Mouse (Mus musculus) neural tube, embryonic 15.5 days (tissue): ENCODE measurements at regions not wholly inside any gene's neighbourhood (a gene's known extent, or its start where the extent isn't known, plus 50 kb on each side); places are given as distances from the start of the nearest gene placed in this dataset.

ENCODE experiments used
- ATAC-seq: fragments of 200-750 bp; cut with Nextera tagmentation; 2 replicates; pipeline ENCODE4 v1.8.0; 2017; ENCODE audit warnings: mild to moderate bottlenecking, moderate TSS enrichment, moderate library complexity; ENCODE audit not compliant: low FRiP score
- H3K27ac ChIP-seq: fragments of 300-500 bp; sonication (generic); replicated peaks from 2 replicates; pipeline ENCODE4 v1.5.1; 2015; ENCODE audit warnings: mild to moderate bottlenecking, inconsistent platforms
- H3K27me3 ChIP-seq: fragments of 300-500 bp; sonication (generic); replicated peaks from 2 replicates; pipeline ENCODE4 v1.6.1; 2015; ENCODE audit warnings: inconsistent platforms
- H3K36me3 ChIP-seq: fragments of 300-500 bp; sonication (generic); 2 replicates; pipeline ENCODE4 v1.6.1; 2015; ENCODE audit warnings: inconsistent platforms
- H3K4me1 ChIP-seq: fragments of 300-500 bp; sonication (generic); 2 replicates; pipeline ENCODE4 v1.6.1; 2015; ENCODE audit warnings: inconsistent platforms
- H3K4me2 ChIP-seq: fragments of 300-500 bp; sonication (generic); 2 replicates; pipeline ENCODE4 v1.6.1; 2015; ENCODE audit warnings: inconsistent platforms, mild to moderate bottlenecking, moderate library complexity
- H3K4me3 ChIP-seq: fragments of 300-500 bp; sonication (generic); replicated peaks from 2 replicates; pipeline ENCODE4 v1.5.1; 2015; ENCODE audit warnings: mild to moderate bottlenecking, inconsistent platforms
- H3K9ac ChIP-seq: fragments of 300-500 bp; sonication (generic); replicated peaks from 2 replicates; pipeline ENCODE4 v1.6.1; 2015; ENCODE audit warnings: mild to moderate bottlenecking, inconsistent platforms
- H3K9me3 ChIP-seq: fragments of 300-500 bp; sonication (generic); replicated peaks from 2 replicates; pipeline ENCODE4 v1.6.1; 2016; ENCODE audit warnings: inconsistent platforms
- WGBS: fragments of 180-500 bp; shearing (Covaris S2); methylation state at CpG from one replicate; pipeline ENCODE4 v1.1.7; 2015; ENCODE audit warnings: mixed read lengths; 5-methylcytosine and 5-hydroxymethylcytosine counted together

DNA sequence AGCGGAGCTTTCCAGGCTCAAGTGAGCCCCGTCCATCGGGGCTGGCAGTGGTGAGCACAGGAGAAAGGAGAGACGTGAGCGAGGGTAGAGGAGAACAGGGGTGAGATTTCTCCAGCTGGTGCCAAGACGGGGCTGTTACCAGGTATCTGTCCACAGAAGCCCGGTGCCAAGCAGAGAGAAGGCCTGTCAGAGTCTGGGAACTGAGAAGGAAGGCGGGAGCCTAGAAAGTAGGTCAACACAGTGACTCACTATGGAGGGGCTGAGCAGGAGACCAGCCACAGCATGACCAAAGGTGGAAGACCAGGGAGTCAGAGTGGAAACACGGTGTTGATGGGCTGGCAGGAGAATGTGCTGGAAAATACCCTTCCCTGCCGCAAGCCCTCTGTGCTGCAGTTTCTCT lies 245.0 kb downstream of the Tgfb2 start:
- Histone ChIP-seq H3K4me1 (no peaks in the 10 kb centered on the region), H3K36me3 (no peaks in the 10 kb centered on the region), H3K4me2 (no peak overlapping the region), H3K27ac (no peak overlapping the region), H3K9ac (no peak overlapping the region), H3K9me3 (no peaks in the 10 kb centered on the region), H3K27me3 (no peaks in the 10 kb centered on the region), H3K4me3 (no peak overlapping the region)
- 89% methylated on average over 10 of the region's 10 CpGs for WGBS
- ATAC-seq = no peak

DNA sequence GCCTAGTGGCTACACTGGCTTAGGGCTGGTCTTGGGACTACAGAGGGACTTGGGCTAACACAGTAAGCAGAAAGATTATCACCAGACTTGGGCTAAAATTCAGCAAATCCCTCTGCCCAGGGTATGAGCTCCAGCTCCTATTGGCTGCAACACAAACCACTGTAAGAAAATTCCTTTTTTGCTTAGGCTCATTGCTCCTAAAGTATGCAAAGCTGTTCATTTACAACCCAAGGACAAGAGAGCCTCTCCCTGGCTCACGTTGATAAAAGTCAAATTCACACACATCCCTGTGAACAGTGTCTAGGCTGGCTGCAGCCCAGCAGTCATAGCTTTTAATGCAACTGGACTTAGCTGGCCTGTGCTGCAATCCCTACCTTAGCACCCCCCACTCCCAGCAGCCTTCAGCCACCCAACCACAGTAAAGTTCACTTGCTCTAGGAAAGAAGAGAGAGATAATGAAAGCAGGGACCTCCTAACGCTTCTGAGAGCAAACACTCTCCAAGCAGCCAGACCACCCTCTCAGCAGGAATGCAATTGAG lies 247.6 kb downstream of the Tgfb2 start:
- no peak overlapping the region for H3K9ac ChIP-seq
- H3K9me3 ChIP-seq = no peaks in the 10 kb centered on the region
- H3K4me1 ChIP-seq = no peaks in the 10 kb centered on the region
- no peak for ATAC-seq
- no peaks in the 10 kb centered on the region for H3K36me3 ChIP-seq
- H3K27ac ChIP-seq = no peak overlapping the region
- no peak overlapping the region for H3K4me3 ChIP-seq
- H3K27me3 ChIP-seq = no peaks in the 10 kb centered on the region
- WGBS = 25% methylated on average over 2 of the region's 2 CpGs
- H3K4me2 ChIP-seq = no peak overlapping the region

DNA sequence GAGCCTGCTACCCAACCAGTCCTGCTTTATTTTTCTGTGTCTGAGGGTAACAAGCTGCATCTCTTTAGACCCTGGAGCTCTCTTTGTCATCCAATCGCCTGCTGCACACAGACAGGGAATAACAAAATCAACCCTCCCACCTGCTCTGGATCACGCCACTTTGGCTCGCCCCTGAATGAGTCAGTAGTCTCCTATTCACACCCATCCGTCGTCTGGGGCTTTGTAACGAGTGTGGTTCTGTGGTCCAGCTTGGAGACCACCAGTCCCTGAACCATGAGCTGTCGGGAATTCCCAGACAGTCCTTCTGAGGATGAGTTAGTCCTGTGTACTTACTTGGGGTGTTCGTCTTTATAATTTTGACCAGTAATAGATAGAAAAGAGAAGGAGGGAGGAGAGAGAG lies 248.7 kb downstream of the Tgfb2 start:
- Histone ChIP-seq H3K27me3 (no peaks in the 10 kb centered on the region), H3K27ac (no peak overlapping the region)
- 82% methylated on average over 8 of the region's 8 CpGs for WGBS

DNA sequence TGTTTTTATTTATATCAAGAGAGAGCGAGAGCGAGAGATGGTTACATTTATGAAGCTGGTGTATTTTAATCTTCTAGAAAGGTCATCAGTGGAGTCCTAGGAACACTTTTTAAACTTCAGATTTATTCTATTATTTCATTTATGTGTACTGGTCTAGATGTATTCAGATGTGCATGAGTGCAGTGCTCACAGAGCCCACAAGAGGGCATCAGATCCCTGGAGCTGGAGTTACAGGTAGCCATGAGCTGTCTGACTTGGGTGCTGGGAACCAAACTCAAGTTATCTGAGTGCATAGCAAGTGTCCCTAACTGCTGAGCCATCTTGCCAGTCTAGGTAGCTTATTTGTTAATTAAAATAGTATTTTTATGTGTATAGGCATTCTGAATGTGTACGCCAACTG lies 249.7 kb downstream of the Tgfb2 start:
- Histone ChIP-seq H3K4me2 (no peak overlapping the region), H3K4me1 (no peaks in the 10 kb centered on the region), H3K27me3 (no peaks in the 10 kb centered on the region), H3K9me3 (no peaks in the 10 kb centered on the region), H3K36me3 (no peaks in the 10 kb centered on the region), H3K27ac (no peak overlapping the region), H3K9ac (no peak overlapping the region), H3K4me3 (no peak overlapping the region)
- no peak for ATAC-seq
- 99% methylated on average over 3 of the region's 3 CpGs for WGBS

More for the DNA sequence above, 248.7 kb downstream of the Tgfb2 start:
- no peak for ATAC-seq
- Histone ChIP-seq H3K4me1 (no peaks in the 10 kb centered on the region), H3K9ac (no peak overlapping the region), H3K36me3 (no peaks in the 10 kb centered on the region), H3K4me2 (no peak overlapping the region), H3K4me3 (no peak overlapping the region), H3K9me3 (no peaks in the 10 kb centered on the region)

DNA sequence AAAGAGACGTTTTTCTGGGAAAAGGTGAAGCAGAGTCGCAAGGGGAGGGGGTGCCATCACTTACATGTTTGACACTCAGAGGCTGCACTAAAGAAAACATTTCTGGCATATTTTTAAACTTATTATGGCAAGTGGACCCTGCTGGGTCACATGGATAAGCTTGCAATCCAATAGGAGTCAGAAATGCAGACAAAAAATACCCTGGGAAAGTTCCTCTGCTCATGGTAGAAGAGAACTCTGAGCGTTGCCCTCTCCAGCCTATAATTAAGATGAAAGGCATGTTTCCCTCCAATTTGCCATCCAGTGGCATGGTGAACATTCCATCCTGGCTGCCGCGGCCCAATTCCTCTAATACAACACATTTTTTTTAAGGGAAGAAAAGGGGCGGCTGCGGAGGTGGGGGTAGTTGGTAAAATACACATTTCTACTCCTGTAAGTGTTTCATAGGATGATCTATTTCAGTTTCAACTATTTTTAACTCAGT lies 250.6 kb downstream of the Tgfb2 start:
- Histone ChIP-seq H3K27me3 (no peaks in the 10 kb centered on the region), H3K36me3 (no peaks in the 10 kb centered on the region), H3K4me2 (no peak overlapping the region), H3K9ac (no peak overlapping the region), H3K27ac (no peak overlapping the region), H3K4me1 (no peaks in the 10 kb centered on the region), H3K9me3 (no peaks in the 10 kb centered on the region), H3K4me3 (no peak overlapping the region)
- ATAC-seq = no peak
- 88% methylated on average over 7 of the region's 7 CpGs for WGBS

DNA sequence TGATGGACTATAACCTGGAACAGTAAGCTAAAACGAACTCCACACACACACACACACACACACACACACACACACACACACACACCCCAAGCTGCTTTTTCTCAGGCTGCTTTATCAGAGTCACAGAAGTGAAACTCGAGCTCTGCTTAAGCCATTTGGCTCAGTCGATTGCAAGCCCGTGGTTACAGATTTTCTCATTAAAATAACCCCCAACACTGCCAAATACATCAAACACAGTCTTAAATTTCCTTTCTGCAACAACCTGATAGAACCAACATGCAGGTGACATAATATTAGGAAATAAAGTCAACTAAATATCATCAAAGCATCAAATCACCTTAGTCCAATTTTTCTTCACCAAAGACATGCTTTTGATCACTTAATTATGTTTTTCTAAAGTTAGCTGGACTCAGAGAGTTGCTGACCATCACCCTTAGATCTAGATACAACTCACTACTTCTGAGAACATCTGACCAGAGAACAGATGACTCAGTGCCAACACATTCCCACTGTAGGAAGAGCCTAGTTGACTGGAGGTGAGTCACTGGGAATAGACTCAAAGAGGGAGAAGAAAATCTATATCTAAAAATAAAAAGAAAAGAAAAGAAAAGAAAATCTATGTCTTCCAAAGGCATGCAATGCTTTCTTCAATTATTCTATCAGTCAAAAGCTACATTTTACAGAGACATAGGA lies 251.2 kb downstream of the Tgfb2 start:
- Histone ChIP-seq H3K36me3 (no peaks in the 10 kb centered on the region), H3K4me3 (no peak overlapping the region), H3K27ac (no peak overlapping the region), H3K4me2 (no peak overlapping the region), H3K9ac (no peak overlapping the region), H3K27me3 (no peaks in the 10 kb centered on the region), H3K4me1 (no peaks in the 10 kb centered on the region), H3K9me3 (no peaks in the 10 kb centered on the region)
- no peak for ATAC-seq
- WGBS = 75% methylated on average over 4 of the region's 4 CpGs

DNA sequence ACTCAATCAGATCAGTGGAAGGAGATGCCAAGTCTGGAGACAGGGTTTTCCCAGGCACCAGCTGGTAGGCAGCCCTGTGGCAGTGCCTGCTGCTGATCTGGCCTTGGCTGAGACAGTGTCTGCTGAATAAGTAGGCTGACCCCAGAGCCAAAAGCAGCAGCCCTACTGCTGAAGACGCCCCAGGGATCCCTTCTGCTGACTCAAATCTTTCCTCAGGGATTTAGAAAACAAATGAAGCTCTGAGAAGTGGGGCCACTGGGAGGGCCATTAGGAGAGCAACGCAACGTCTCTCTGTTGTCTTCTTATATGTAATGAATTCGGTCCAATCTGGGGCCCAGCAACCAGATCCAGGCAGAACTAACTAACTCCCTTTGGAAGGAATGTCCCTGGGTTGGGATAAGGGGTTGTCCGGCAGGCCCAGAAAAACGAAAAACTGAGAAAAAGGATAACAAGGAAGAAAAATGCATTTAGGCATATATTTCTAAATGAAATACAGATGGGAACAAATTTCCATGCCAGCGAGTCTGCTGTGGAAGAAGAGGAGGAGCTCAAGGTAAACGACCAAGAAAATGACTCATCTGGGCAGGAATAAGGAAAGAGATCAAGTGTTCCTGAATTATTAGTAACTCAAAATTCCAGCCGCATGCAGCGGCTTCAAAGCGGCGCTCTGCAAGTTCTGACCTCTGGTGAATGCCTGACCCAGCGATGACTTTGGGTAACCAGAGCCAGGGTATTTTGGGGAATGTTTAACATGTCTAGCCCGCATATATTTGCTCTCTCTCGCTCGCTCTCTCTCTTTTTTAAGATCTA lies 256.7 kb downstream of the Tgfb2 start:
- Histone ChIP-seq H3K4me2 (no peak overlapping the region), H3K9ac (no peak overlapping the region), H3K4me1 (peaks cover 8% of the 10 kb centered on the region), H3K9me3 (no peaks in the 10 kb centered on the region), H3K27ac (no peak overlapping the region), H3K36me3 (no peaks in the 10 kb centered on the region), H3K27me3 (no peaks in the 10 kb centered on the region), H3K4me3 (no peak overlapping the region)
- ATAC-seq = no peak
- 51% methylated on average over 16 of the region's 16 CpGs for WGBS

DNA sequence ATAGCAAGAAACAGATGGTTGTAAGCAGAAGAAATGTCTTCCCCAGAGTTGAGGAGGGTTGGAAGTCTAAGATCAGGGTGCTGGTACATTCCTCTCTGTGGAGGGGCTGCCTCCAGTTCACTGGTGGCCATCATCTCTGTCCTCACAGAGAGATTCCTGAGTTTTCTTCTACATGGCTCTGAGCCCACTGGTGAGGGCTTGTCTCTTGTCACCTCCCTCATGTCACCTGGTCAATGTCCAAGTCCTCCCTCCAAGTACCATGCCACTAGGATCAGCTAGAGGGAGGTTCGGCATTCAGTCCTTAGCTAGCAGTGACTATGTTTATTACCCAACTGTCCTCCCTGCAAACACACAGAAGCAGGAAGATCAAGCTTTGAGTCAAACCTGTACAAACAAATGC lies 258.3 kb downstream of the Tgfb2 start:
- WGBS = 84% methylated on average over 1 of the region's 1 CpGs

DNA sequence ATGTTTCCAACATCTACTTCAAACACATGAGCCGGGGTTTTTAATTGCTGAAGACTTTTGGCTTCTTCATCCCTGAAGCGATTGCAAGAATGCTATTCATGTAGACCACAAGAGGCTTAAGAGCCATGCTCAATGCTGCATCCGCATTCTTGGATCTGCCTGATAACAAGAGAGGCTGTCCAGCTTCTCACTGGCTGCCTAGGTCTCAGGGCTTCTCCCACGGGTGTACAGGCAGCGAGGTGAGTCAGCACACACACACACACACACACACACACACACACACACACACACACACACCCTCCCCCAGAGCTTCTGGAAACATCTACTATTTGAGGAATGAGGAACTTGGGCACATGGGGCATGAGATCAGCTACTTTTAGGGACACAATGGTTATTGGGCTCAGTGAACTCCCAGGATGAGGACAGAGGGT lies 261.1 kb downstream of the Tgfb2 start:
- no peaks in the 10 kb centered on the region for H3K9me3 ChIP-seq
- no peak for ATAC-seq
- WGBS = 86% methylated on average over 5 of the region's 5 CpGs
- no peak overlapping the region for H3K27ac ChIP-seq
- no peak overlapping the region for H3K9ac ChIP-seq
- H3K4me1 ChIP-seq = peaks cover 8% of the 10 kb centered on the region
- H3K27me3 ChIP-seq = no peaks in the 10 kb centered on the region
- H3K36me3 ChIP-seq = no peaks in the 10 kb centered on the region
- no peak overlapping the region for H3K4me2 ChIP-seq
- H3K4me3 ChIP-seq = no peak overlapping the region

More for the DNA sequence above, 258.3 kb downstream of the Tgfb2 start:
- Histone ChIP-seq H3K27ac (no peak overlapping the region), H3K27me3 (no peaks in the 10 kb centered on the region), H3K9me3 (no peaks in the 10 kb centered on the region), H3K4me3 (no peak overlapping the region), H3K36me3 (no peaks in the 10 kb centered on the region), H3K9ac (no peak overlapping the region), H3K4me1 (peaks cover 8% of the 10 kb centered on the region), H3K4me2 (no peak overlapping the region)
- ATAC-seq = no peak

DNA sequence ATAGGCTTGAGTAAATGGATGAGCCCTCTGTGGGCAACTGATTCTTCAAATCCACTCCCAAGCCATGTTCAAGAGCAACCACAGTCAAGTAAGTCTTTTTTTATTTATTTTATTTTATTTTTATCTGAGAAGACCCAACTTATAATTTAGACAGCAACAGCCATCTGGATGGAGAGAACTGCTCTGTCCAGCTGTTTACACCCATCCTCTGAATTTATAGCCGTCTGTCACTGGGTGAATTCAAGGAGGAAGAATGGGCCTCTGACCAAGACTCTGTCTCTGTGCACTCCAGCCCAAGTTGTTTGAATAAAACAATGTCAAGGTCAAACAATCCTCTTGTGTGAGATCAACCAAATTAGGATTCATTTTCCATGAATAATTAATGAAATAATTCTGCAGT lies 263.6 kb downstream of the Tgfb2 start:
- H3K4me3 ChIP-seq = no peak overlapping the region
- WGBS = 75% methylated on average over 1 of the region's 1 CpGs
- H3K36me3 ChIP-seq = no peaks in the 10 kb centered on the region
- no peak for ATAC-seq
- no peaks in the 10 kb centered on the region for H3K9me3 ChIP-seq
- H3K27ac ChIP-seq = no peak overlapping the region
- H3K9ac ChIP-seq = no peak overlapping the region
- H3K4me2 ChIP-seq = no peak overlapping the region
- H3K4me1 ChIP-seq = no peaks in the 10 kb centered on the region
- H3K27me3 ChIP-seq = no peaks in the 10 kb centered on the region

DNA sequence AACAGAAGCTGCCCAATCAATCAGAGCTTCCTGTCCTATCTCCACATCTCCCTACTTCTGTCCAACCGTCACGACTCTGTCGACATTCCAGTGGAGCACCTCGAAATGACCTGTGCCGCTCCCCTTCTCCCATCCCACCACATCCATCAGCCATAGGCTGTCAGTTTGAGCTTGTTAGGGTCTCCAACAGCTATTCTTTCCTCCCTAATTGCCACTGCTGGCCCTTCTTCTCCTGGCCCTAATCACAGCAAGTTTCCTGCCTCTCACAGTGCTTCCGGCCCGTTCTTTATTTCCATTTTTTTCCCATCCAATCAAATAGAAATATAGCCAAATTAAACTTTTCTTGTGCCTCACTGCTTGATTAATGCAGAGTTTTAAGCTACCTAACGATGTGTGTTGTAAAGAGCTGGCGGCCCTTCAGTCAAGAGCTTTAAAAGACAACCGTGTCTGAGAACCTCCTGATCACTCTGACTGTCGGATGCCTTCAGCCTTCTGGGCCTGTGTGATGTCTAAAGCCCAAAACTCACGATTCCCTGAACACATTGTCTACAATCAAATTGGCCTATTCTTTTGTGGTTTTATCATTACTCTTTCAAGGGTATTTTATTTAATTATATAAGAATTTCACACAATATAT lies 270.3 kb downstream of the Tgfb2 start:
- 29% methylated on average over 12 of the region's 12 CpGs for WGBS
- no peak overlapping the region for H3K4me2 ChIP-seq
- no peak overlapping the region for H3K4me3 ChIP-seq
- no peaks in the 10 kb centered on the region for H3K9me3 ChIP-seq
- H3K9ac ChIP-seq = no peak overlapping the region
- no peaks in the 10 kb centered on the region for H3K36me3 ChIP-seq
- no peak for ATAC-seq
- H3K4me1 ChIP-seq = peaks cover 16% of the 10 kb centered on the region
- no peaks in the 10 kb centered on the region for H3K27me3 ChIP-seq
- no peak overlapping the region for H3K27ac ChIP-seq
